Mouse (Mus musculus): Measurements from ENCODE around the gene Macrod2. TPM values are rescaled to one million over a fixed set of nuclear protein-coding genes. Genes with fewer than 3 reads are reported as not detected.
A peak's percentile ranks its signal among the peaks of the same experiment; 100 is the strongest.

Macrod2 gene
- polyA plus RNA-seq, 1 experiment from 2014 or later = 35.0 TPM

DNA sequence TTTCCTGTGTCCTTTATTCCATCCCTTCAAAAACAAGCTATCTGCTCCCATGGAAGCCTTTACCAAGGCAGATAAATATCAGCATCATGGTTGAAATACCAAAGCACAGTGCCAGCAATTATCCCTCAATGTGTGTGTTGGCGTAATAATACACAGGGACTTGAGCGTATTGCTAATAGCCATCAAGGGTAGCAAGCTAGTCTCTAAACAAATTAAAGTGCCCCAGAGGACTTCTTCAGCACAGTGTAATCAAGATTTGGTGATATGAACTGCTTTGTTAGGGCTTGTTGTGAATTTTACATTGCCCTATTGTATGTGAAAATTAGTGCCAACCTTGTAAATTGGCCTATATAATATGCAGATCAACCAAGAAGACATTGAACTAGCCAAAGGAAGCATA, 201.8 kb downstream of the Macrod2 start:
- H3K36me3 ChIP-seq = no peaks in the 10 kb centered on the region
- no peaks in the 10 kb centered on the region for H3K27me3 ChIP-seq
- no peaks in the 10 kb centered on the region for H3K9me3 ChIP-seq
- no peak for ATAC-seq (ENCODE audit: borderline replicate concordance, extremely low read depth, low FRiP score, low TSS enrichment)
- no peak overlapping the region for H3K27ac ChIP-seq
- H3K4me1 ChIP-seq = no peaks in the 10 kb centered on the region
- no peak overlapping the region for H3K4me2 ChIP-seq
- 87% methylated on average over 2 of the region's 2 CpGs for WGBS
- H3K9ac ChIP-seq = no peak overlapping the region
- H3K4me3 ChIP-seq = no peak overlapping the region

GRCm38 (mm10) chr2:140615451-140615850, 220.3 kb downstream of the Macrod2 start:
- Histone ChIP-seq H3K4me2 (no peak overlapping the region), H3K27me3 (no peaks in the 10 kb centered on the region), H3K27ac (no peak overlapping the region), H3K4me1 (no peaks in the 10 kb centered on the region), H3K4me3 (no peak overlapping the region), H3K9ac (no peak overlapping the region), H3K9me3 (no peaks in the 10 kb centered on the region), H3K36me3 (no peaks in the 10 kb centered on the region)
- ATAC-seq (ENCODE audit: borderline replicate concordance, extremely low read depth, low FRiP score, low TSS enrichment) = no peak
- WGBS = 87% methylated on average over 2 of the region's 2 CpGs

DNA sequence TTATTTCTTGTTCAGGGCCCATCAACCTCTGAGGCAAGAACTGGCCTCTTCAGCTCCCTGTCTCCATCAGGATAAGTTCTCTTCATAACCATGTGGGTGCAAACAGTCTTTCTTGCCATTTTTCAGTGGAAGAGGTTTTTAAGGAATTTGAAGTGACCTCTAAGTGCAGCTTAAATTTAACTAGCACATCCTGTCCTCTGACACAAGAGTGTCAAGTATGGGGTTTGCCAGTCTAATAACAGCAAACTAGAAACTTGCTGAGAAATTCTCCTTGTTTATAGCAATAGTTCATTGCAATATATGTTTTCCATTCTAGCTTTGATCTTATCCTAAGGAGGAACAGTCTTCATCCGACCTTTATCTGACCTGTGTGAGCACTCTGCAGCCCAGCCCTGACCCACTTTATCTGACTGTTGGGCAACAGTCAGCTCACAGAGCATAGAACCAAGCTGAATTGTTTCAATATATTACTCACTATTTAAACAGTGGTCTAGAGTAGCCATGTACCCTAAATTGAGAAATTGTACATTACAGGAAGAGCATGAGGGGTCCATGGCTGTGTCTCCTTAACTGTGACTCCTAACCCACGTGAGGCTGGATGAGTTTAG, 226.7 kb downstream of the Macrod2 start:
- H3K27ac ChIP-seq = no peak overlapping the region
- ATAC-seq (ENCODE audit: borderline replicate concordance, extremely low read depth, low FRiP score, low TSS enrichment) = 0 out of 2 replicates have a peak, but pooled peaks have one; percentile 31
- no peak overlapping the region for H3K4me3 ChIP-seq
- no peak overlapping the region for H3K9ac ChIP-seq
- 35% methylated on average over 2 of the region's 2 CpGs for WGBS
- no peaks in the 10 kb centered on the region for H3K36me3 ChIP-seq
- no peak overlapping the region for H3K4me2 ChIP-seq
- no peaks in the 10 kb centered on the region for H3K4me1 ChIP-seq
- no peaks in the 10 kb centered on the region for H3K9me3 ChIP-seq
- H3K27me3 ChIP-seq = no peaks in the 10 kb centered on the region

GRCm38 (mm10) chr2:140653481-140653880, 258.4 kb downstream of the Macrod2 start:
- Histone ChIP-seq H3K27ac (no peak overlapping the region), H3K27me3 (no peaks in the 10 kb centered on the region), H3K4me2 (no peak overlapping the region), H3K9me3 (no peaks in the 10 kb centered on the region), H3K36me3 (no peaks in the 10 kb centered on the region), H3K9ac (no peak overlapping the region), H3K4me1 (no peaks in the 10 kb centered on the region), H3K4me3 (no peak overlapping the region)
- no peak for ATAC-seq (ENCODE audit: borderline replicate concordance, extremely low read depth, low FRiP score, low TSS enrichment)

- no peak for ATAC-seq (ENCODE audit: borderline replicate concordance, extremely low read depth, low FRiP score, low TSS enrichment)
- WGBS = 69% methylated on average over 2 of the region's 2 CpGs
These were observed 258.9 kb downstream of the Macrod2 start for GRCm38 (mm10) chr2:140653978-140654377.

GRCm38 (mm10) chr2:140662673-140663072, 267.6 kb downstream of the Macrod2 start:
- Histone ChIP-seq H3K27ac (no peak overlapping the region), H3K9me3 (no peaks in the 10 kb centered on the region), H3K4me2 (no peak overlapping the region), H3K36me3 (peaks cover 7% of the 10 kb centered on the region; the same call in 1 of the 2 replicates), H3K4me3 (no peak overlapping the region), H3K27me3 (no peaks in the 10 kb centered on the region), H3K9ac (no peak overlapping the region), H3K4me1 (0 out of 2 replicates have a peak, but pooled peaks cover 5% of the 10 kb centered on the region)
- 70% methylated on average over 5 of the region's 5 CpGs for WGBS
- ATAC-seq (ENCODE audit: borderline replicate concordance, extremely low read depth, low FRiP score, low TSS enrichment) = no peak

More at GRCm38 (mm10) chr2:140653978-140654377, 258.9 kb downstream of the Macrod2 start:
- H3K4me3 ChIP-seq = no peak overlapping the region
- H3K9ac ChIP-seq = no peak overlapping the region
- H3K36me3 ChIP-seq = no peaks in the 10 kb centered on the region
- H3K4me1 ChIP-seq = no peaks in the 10 kb centered on the region
- no peak overlapping the region for H3K27ac ChIP-seq
- H3K4me2 ChIP-seq = no peak overlapping the region
- H3K27me3 ChIP-seq = no peaks in the 10 kb centered on the region
- no peaks in the 10 kb centered on the region for H3K9me3 ChIP-seq

GRCm38 (mm10) chr2:140664381-140664780, 269.3 kb downstream of the Macrod2 start:
- H3K27ac ChIP-seq = no peak overlapping the region
- 85% methylated on average over 4 of the region's 4 CpGs for WGBS

DNA sequence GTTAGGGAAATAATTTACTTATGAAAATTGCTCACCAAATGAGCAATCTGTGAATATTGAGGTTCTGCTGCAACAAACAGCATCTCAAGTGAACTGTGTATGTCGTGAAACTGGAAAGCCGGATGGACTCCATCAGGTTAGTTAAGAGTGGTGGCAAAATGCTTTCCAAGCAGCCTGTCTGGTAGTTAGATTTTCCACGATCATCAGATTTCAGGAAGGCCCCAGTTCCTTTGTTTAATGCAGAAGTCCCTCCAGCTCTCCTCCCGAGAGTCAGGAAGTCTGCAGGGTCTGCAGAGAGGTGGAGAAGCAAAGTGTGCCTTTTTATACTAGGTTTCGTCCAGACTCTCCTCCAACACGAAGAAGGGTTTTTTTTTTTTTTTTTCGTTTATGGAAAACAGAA, 271.7 kb downstream of the Macrod2 start:
- Histone ChIP-seq H3K4me3 (no peak overlapping the region), H3K9ac (no peak overlapping the region), H3K4me1 (0 out of 2 replicates have a peak, but pooled peaks cover 10% of the 10 kb centered on the region), H3K9me3 (no peaks in the 10 kb centered on the region), H3K4me2 (no peak overlapping the region), H3K27me3 (no peaks in the 10 kb centered on the region), H3K36me3 (no peaks in the 10 kb centered on the region), H3K27ac (no peak overlapping the region)
- no peak for ATAC-seq (ENCODE audit: borderline replicate concordance, extremely low read depth, low FRiP score, low TSS enrichment)
- 41% methylated on average over 7 of the region's 7 CpGs for WGBS

More at GRCm38 (mm10) chr2:140664381-140664780, 269.3 kb downstream of the Macrod2 start:
- no peak overlapping the region for H3K4me2 ChIP-seq
- no peak overlapping the region for H3K9ac ChIP-seq
- 0 out of 2 replicates have a peak, but pooled peaks cover 7% of the 10 kb centered on the region for H3K4me1 ChIP-seq
- no peaks in the 10 kb centered on the region for H3K27me3 ChIP-seq
- ATAC-seq (ENCODE audit: borderline replicate concordance, extremely low read depth, low FRiP score, low TSS enrichment) = no peak
- H3K36me3 ChIP-seq = peaks cover 7% of the 10 kb centered on the region; the same call in 1 of the 2 replicates
- H3K9me3 ChIP-seq = no peaks in the 10 kb centered on the region
- H3K4me3 ChIP-seq = no peak overlapping the region

DNA sequence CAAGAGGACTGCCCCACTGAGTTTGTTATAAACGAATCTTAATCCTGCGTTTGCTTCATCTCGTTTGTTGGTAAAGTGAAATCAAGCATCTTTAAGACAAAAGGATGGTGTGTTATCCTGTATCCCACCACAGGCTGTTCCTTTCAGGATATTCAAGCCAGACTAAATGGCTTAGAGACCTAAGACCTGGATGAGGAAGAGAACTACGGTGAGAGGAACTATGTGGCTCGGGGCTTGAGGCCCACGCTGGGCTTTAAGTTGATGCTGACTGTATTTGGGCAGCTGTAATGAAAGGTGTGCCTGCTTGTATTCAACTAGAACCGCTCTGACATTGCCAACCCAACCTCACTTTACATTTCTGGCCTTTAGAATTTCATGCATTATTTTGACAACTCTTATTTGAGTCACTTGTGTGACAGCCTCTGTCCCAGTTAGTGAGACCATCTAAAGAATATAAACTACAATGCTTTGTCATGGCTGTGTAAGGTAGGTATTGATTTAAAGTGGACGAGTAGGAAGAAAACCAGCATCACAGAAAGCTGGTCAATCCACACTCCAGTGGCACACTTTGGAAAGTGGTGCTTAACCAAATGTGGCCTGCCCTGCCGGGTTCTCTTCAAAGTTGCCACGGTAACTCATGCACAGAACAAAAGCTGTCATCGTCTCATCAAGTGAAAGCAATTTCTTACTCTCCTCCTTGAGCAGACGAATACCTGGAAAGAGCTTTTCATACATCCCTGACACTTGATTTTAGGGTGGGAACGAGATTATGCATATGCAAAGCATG, 272.3 kb downstream of the Macrod2 start:
- ATAC-seq (ENCODE audit: borderline replicate concordance, extremely low read depth, low FRiP score, low TSS enrichment) = no peak
- Histone ChIP-seq H3K4me2 (no peak overlapping the region), H3K4me1 (0 out of 2 replicates have a peak, but pooled peaks cover 10% of the 10 kb centered on the region), H3K27ac (no peak overlapping the region), H3K9ac (no peak overlapping the region), H3K9me3 (no peaks in the 10 kb centered on the region), H3K27me3 (no peaks in the 10 kb centered on the region), H3K36me3 (no peaks in the 10 kb centered on the region), H3K4me3 (no peak overlapping the region)
- WGBS = 62% methylated on average over 13 of the region's 13 CpGs

DNA sequence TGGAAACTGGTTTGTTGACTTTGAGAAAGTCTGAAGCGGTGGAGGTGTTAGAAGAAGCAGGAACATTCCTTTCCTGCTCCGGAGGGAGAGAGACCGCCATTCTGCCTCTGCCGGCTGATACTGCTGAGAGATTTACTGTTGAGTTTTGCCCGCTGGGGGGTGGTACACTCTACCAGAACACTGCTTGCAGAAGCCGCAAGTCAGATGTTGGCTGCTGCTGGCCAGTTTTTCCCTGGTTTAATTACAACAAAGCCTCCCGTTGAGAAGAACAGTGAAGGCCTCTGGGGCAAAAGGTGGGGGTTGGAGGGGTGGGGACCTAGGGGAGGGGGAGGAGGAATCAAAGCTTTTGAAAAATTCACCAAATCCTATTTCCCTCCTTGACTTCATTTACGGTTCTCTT, 273.2 kb downstream of the Macrod2 start:
- Histone ChIP-seq H3K4me1 (0 out of 2 replicates have a peak, but pooled peaks cover 10% of the 10 kb centered on the region), H3K4me3 (0 out of 2 replicates have a peak overlapping the region, but pooled peaks have one; percentile 1), H3K36me3 (no peaks in the 10 kb centered on the region), H3K27ac (no peak overlapping the region), H3K9me3 (no peaks in the 10 kb centered on the region), H3K9ac (no peak overlapping the region), H3K27me3 (no peaks in the 10 kb centered on the region), H3K4me2 (peak overlapping the region; percentile 39; the same call in 1 of the 2 replicates)
- 7% methylated on average over 8 of the region's 8 CpGs for WGBS
- peak; percentile 57; the same call in 1 of the 2 replicates for ATAC-seq (ENCODE audit: borderline replicate concordance, extremely low read depth, low FRiP score, low TSS enrichment)

GRCm38 (mm10) chr2:140669081-140669480, 274.0 kb downstream of the Macrod2 start:
- Histone ChIP-seq H3K9ac (no peak overlapping the region), H3K36me3 (no peaks in the 10 kb centered on the region), H3K4me2 (peak overlapping the region; percentile 39), H3K4me3 (no peak overlapping the region), H3K27ac (no peak overlapping the region), H3K27me3 (no peaks in the 10 kb centered on the region), H3K9me3 (no peaks in the 10 kb centered on the region), H3K4me1 (0 out of 2 replicates have a peak, but pooled peaks cover 10% of the 10 kb centered on the region)
- WGBS = 63% methylated on average over 2 of the region's 2 CpGs
- ATAC-seq (ENCODE audit: borderline replicate concordance, extremely low read depth, low FRiP score, low TSS enrichment) = no peak

DNA sequence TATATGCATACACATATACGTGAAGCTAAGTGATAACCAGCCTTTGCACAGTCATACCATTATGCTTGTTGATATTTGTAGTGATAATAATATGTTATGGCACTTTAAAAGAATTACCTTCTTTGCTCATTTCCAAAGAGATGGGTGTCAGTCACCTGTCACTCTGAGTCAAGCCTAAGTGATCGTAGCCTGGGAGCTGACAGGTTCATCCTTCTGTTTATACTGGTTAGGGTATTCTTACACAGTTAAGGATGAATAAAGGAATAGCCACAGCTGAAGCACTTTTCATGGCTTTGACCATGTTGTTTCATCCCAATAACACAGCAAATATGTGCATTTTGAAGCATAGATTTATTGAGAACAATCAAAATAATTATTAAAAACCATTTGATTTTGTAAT, 274.7 kb downstream of the Macrod2 start:
- no peak for ATAC-seq (ENCODE audit: borderline replicate concordance, extremely low read depth, low FRiP score, low TSS enrichment)
- H3K4me1 ChIP-seq = 0 out of 2 replicates have a peak, but pooled peaks cover 10% of the 10 kb centered on the region
- 79% methylated on average over 2 of the region's 2 CpGs for WGBS
- H3K36me3 ChIP-seq = no peaks in the 10 kb centered on the region
- peak overlapping the region; percentile 66 for H3K4me2 ChIP-seq
- H3K9ac ChIP-seq = no peak overlapping the region
- H3K27ac ChIP-seq = no peak overlapping the region
- H3K9me3 ChIP-seq = no peaks in the 10 kb centered on the region
- no peaks in the 10 kb centered on the region for H3K27me3 ChIP-seq
- peak overlapping the region; percentile 49 for H3K4me3 ChIP-seq
